Mouse (Mus musculus) hindbrain, embryonic 10.5 days (tissue): ENCODE data around the gene Fbxl17. TPM values are rescaled to one million over a fixed set of nuclear protein-coding genes. Genes with fewer than 3 reads are reported as not detected.

ENCODE experiments used
- DNase-seq: peaks from one replicate; pipeline ENCODE4 v3.0.0-alpha.2; 2017; ENCODE audit warnings: low spot score
- H3K27ac ChIP-seq: fragments of 300-500 bp; sonication (generic); 2 replicates; pipeline ENCODE4 v1.5.1; 2016; ENCODE audit warnings: mild to moderate bottlenecking, moderate library complexity
- H3K27me3 ChIP-seq: fragments of 300-500 bp; sonication (generic); 2 replicates; pipeline ENCODE4 v1.6.1; 2016; ENCODE audit warnings: mild to moderate bottlenecking; ENCODE audit not compliant: poor library complexity, insufficient read depth, severe bottlenecking
- H3K36me3 ChIP-seq: fragments of 300-500 bp; sonication (generic); 2 replicates; pipeline ENCODE4 v1.6.1; 2016; ENCODE audit warnings: mild to moderate bottlenecking, moderate library complexity
- H3K4me1 ChIP-seq: fragments of 300-500 bp; sonication (generic); replicated peaks from 2 replicates; pipeline ENCODE4 v1.6.1; 2016; ENCODE audit warnings: mild to moderate bottlenecking
- H3K4me3 ChIP-seq: fragments of 300-500 bp; sonication (generic); 2 replicates; pipeline ENCODE4 v1.5.1; 2016; ENCODE audit warnings: mild to moderate bottlenecking, moderate library complexity
- H3K9me3 ChIP-seq: fragments of 300-500 bp; sonication (generic); 2 replicates; pipeline ENCODE4 v1.6.1; 2016; ENCODE audit warnings: mild to moderate bottlenecking, moderate library complexity
- WGBS: fragments of 180-500 bp; shearing (Covaris S2); methylation state at CpG from one replicate; pipeline ENCODE4 v1.1.7; 2016; 5-methylcytosine and 5-hydroxymethylcytosine counted together
- polyA plus RNA-seq: library from polyadenylated mRNA; unstranded; fragments of >200 nt; fragmentation: Nextera tagmentation; extraction: Ambion mirVana; gene quantifications from 2 replicates; pipeline ENCODE4 v1.2.1, GENCODE M21; 2016

The Fbxl17 gene
- polyA plus RNA-seq, 1 experiment from 2014 or later = 3.7 TPM

DNA sequence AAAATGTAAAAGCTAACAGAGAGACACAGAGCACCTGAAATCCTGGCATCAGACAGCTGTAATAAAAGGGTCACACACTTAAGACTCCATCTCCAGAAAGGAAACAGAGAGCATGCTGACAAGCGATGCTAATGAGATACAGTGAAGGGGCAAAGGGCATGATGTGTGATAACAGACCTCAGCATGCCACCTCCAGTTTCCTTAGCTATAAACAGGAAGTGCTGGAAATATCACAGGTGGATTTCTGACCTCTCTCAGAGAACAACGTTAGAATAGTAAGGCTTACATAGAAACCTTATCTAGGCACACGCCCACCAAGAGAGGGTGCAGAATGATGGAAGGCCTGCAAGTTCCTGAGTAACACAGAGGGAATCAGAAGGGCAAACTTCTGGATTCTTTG is 88.3 kb downstream of the Fbxl17 start:
- DNase-seq = no peak
- peaks cover 9% of the 10 kb centered on the region; the same call in 1 of the 2 replicates for H3K36me3 ChIP-seq
- 75% methylated on average over 3 of the region's 3 CpGs for WGBS

DNA sequence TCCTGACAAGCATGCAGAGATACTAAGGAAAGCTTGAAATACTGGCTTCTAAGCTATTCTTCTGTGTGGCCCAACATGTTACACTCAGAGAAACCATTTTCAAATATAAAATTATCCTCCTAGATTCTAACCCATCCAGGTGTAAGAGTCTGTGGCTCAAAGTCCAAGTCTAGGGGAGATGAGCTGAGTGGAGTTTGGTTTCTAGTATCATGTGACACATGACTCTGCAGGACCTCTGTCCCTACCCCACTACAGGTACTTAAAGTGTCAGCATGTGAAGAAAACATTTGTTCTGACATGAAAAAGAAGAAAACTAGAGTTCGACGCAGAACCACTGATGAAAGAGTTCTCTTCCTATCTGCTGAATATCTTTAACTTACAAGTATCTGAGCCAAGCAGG is 89.7 kb downstream of the Fbxl17 start:
- H3K27ac ChIP-seq = no peak overlapping the region
- 89% methylated on average over 2 of the region's 2 CpGs for whole genome bisulfite sequencing
- 0 out of 2 replicates have a peak, but pooled peaks cover 5% of the 10 kb centered on the region for H3K9me3 ChIP-seq
- DNase-seq = no peak
- H3K4me3 ChIP-seq = no peak overlapping the region
- peaks cover 9% of the 10 kb centered on the region; the same call in 1 of the 2 replicates for H3K36me3 ChIP-seq
- H3K4me1 ChIP-seq = no peaks in the 10 kb centered on the region
- H3K27me3 ChIP-seq = no peaks in the 10 kb centered on the region

More for the DNA sequence above, 88.3 kb downstream of the Fbxl17 start:
- H3K4me1 ChIP-seq = no peaks in the 10 kb centered on the region
- 0 out of 2 replicates have a peak, but pooled peaks cover 5% of the 10 kb centered on the region for H3K9me3 ChIP-seq
- H3K27ac ChIP-seq = no peak overlapping the region
- H3K4me3 ChIP-seq = no peak overlapping the region
- no peaks in the 10 kb centered on the region for H3K27me3 ChIP-seq

DNA sequence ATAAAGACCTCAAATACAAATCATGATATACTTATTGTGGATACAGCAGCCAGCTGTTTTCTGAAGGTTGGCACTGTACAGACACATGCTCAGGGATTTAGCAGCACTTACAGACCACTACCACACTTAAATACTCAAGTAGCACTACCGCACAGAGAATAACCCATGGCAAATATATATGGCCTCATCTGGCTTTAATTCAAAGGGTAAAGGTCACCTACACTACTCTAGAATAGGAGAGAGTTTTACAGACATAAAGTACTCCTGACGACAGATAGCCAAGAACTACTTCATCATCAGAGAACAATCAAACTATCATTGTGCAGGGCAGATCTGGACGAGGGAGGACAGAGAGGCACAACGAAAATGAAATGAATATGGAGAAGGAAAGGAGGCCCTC is 93.9 kb downstream of the Fbxl17 start:
- no peaks in the 10 kb centered on the region for H3K9me3 ChIP-seq
- no peak overlapping the region for H3K4me3 ChIP-seq
- H3K36me3 ChIP-seq = no peaks in the 10 kb centered on the region
- H3K27me3 ChIP-seq = no peaks in the 10 kb centered on the region
- H3K27ac ChIP-seq = no peak overlapping the region
- 63% methylated on average over 4 of the region's 4 CpGs for WGBS
- H3K4me1 ChIP-seq = peaks cover 15% of the 10 kb centered on the region
- DNase-seq = no peak

DNA sequence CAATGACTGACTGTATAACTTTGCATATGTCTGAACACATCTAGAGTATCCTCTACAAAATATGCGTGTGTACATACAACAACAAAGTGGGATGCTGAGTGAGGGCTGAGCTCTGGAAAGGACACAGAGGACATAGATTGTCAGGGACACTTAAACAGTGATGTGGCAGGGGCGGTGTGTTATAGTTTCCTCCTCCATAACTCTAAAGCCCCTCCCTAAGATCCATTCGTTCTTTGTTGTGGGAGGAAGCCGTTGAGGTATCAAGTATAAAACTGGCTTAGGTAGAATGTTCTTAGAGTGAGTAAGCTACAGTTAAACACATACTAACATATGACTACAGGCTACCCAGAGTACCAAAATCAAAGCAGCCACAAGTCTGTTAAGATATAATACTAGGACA is 94.3 kb downstream of the Fbxl17 start:
- WGBS = 88% methylated on average over 4 of the region's 4 CpGs

DNA sequence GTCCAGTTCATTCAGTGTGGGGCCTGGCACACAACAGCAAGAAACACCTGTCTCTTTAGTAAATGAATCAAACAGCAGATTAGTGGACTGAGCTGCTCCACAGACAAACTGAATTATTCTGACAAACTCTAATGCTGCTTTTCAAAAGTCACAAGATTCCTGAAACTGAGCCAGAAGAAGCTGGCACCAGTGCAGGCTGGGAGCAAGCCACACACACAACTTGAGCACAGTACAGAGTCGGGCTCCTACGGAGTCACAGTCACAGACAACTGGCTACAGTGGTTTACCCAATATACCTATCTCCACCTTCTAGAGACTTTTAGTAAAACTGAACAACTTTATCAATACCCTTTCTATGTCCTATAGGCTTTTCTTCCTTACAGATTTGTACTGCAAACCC is 94.8 kb downstream of the Fbxl17 start:
- Histone ChIP-seq H3K4me3 (no peak overlapping the region), H3K9me3 (no peaks in the 10 kb centered on the region), H3K4me1 (peaks cover 15% of the 10 kb centered on the region), H3K27ac (no peak overlapping the region), H3K36me3 (no peaks in the 10 kb centered on the region), H3K27me3 (no peaks in the 10 kb centered on the region)
- 89% methylated on average over 2 of the region's 2 CpGs for WGBS
- DNase-seq = no peak

More for the DNA sequence above, 94.3 kb downstream of the Fbxl17 start:
- peaks cover 15% of the 10 kb centered on the region for H3K4me1 ChIP-seq
- no peak overlapping the region for H3K27ac ChIP-seq
- no peaks in the 10 kb centered on the region for H3K9me3 ChIP-seq
- H3K27me3 ChIP-seq = no peaks in the 10 kb centered on the region
- H3K36me3 ChIP-seq = no peaks in the 10 kb centered on the region
- DNase-seq = no peak
- no peak overlapping the region for H3K4me3 ChIP-seq

DNA sequence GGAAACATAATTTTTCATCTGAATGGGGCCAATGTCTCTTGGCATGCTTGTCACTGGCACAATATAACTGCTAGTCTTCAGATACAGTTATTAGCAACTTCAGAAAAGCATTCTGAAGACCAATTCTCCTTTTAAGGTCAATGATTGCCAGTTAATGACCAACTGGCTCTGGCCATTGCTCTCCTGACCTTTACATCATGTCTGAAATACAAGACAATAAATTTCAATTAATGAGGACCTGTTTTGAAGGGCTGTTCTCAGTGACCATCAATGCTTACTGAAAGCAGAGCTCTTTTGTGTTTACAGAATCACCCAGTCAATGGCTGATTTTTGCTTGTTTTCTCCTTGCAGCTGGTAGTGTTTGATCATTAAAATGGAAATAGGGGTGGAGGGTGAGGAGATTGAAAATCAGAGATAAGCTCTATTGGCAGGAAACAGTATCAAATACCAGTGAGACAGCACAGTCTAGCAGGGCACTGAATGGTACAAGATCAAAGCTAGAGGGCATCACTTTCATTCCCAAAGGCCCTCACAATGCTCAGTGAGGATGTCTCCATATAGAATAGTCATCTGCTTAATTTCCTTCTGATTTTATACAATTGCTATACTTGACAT is 95.9 kb downstream of the Fbxl17 start:
- Histone ChIP-seq H3K27me3 (no peaks in the 10 kb centered on the region), H3K36me3 (no peaks in the 10 kb centered on the region), H3K4me3 (no peak overlapping the region), H3K27ac (no peak overlapping the region), H3K4me1 (peaks cover 15% of the 10 kb centered on the region), H3K9me3 (no peaks in the 10 kb centered on the region)
- DNase-seq = no peak

DNA sequence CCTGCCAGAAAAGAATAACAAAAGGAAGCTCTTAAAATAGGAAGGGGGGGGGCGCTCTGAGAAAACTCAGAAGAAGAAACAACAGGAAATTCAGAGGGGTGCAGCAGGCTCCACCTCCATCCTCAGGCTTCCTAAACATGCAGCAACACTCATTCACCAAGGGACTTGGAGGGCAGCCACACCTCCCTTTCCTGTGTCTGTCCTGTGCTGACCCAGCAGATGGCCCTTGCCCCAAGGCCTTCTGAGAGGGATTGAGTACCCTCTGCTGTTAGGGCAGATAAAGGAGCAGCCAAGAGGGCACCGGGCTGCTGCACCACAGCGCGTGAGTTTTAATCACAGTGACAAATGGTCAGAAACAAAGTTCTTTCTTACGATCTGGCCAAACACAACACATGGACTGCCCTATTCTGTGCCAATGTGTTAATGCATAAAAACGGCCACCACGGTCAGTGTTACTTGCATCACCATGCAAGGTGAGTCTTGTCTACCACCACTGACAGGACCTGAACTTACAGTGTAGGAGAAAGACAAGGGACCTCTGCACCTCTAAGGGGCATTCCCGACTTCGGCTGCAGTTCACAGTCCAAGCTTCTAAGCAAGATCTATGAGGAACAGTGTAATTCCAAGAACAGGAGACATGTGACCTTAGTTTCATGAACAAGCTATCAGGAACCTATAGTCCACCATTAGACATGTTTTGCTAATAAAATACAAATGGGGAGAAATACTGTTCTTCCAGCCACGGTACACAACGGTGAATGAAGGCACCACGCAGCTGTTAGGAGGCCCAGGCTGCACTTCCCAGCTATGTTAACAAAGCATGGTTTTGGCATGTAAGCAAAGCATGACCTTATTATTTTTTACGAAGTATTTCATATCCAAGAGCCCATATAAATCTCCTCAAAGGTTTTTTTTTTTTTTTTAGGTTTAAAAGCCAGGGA is 96.8 kb downstream of the Fbxl17 start:
- Histone ChIP-seq H3K27ac (no peak overlapping the region), H3K27me3 (no peaks in the 10 kb centered on the region), H3K4me1 (peaks cover 15% of the 10 kb centered on the region), H3K36me3 (no peaks in the 10 kb centered on the region), H3K9me3 (no peaks in the 10 kb centered on the region), H3K4me3 (no peak overlapping the region)
- 78% methylated on average over 13 of the region's 13 CpGs for WGBS
- no peak for DNase-seq

- H3K27me3 ChIP-seq = no peaks in the 10 kb centered on the region
- H3K9me3 ChIP-seq = no peaks in the 10 kb centered on the region
- H3K27ac ChIP-seq = no peak overlapping the region
- 68% methylated on average over 3 of the region's 3 CpGs for WGBS
- no peaks in the 10 kb centered on the region for H3K36me3 ChIP-seq
- H3K4me1 ChIP-seq = peaks cover 15% of the 10 kb centered on the region
- DNase-seq = no peak
- H3K4me3 ChIP-seq = no peak overlapping the region
Observed at GRCm38 (mm10) chr17:63402170-63402569, 97.6 kb downstream of the Fbxl17 start.

DNA sequence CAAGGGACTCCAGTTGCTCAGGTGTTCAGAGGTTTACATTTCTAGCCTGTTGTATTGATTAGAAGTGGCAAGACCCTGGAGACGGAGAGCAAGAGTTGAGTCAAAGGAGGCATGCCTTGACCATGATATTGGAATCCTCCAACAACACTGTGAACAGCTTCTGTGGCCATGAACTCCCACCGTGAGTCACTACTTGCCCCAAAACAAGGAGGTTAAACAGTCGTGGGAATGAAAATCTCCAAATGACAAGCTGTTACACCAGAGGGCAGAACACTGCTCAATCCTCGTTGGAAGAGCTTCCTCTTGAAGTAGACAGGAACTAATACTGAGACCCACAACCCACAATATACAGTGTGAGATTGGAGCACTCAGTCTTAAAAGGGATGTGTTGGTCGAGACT is 99.2 kb downstream of the Fbxl17 start:
- Histone ChIP-seq H3K9me3 (no peaks in the 10 kb centered on the region), H3K27ac (no peak overlapping the region), H3K4me1 (peaks cover 15% of the 10 kb centered on the region), H3K36me3 (no peaks in the 10 kb centered on the region), H3K4me3 (no peak overlapping the region), H3K27me3 (no peaks in the 10 kb centered on the region)
- no peak for DNase-seq
- 84% methylated on average over 5 of the region's 5 CpGs for WGBS

DNA sequence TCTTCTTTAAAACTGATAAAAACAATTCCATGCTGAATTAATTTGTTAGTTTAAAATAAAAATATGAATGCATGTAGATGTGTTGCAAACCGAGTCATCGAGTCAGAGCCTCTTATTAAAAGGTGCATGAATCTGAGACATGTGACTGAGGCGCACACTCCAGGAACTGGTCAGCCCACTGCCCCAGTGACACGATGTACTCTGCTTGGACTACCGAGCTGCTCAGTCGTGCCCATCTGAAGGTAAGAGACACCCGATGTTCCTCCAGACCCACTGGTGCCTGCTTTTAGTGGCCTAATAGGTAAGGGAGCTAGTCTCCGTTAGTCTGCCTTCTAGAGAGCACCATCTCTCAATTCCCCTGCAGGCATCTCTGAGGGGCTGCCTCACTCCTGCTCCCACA is 100.0 kb downstream of the Fbxl17 start:
- no peaks in the 10 kb centered on the region for H3K36me3 ChIP-seq
- WGBS = 92% methylated on average over 8 of the region's 8 CpGs
- peaks cover 15% of the 10 kb centered on the region for H3K4me1 ChIP-seq
- no peaks in the 10 kb centered on the region for H3K9me3 ChIP-seq
- no peaks in the 10 kb centered on the region for H3K27me3 ChIP-seq
- no peak for DNase-seq
- H3K27ac ChIP-seq = no peak overlapping the region
- no peak overlapping the region for H3K4me3 ChIP-seq

GRCm38 (mm10) chr17:63391506-63391905 is 108.3 kb downstream of the Fbxl17 start:
- Histone ChIP-seq H3K4me3 (no peak overlapping the region), H3K27me3 (no peaks in the 10 kb centered on the region), H3K36me3 (no peaks in the 10 kb centered on the region), H3K9me3 (no peaks in the 10 kb centered on the region), H3K4me1 (no peaks in the 10 kb centered on the region), H3K27ac (no peak overlapping the region)
- no peak for DNase-seq
- WGBS = 93% methylated on average over 4 of the region's 4 CpGs

DNA sequence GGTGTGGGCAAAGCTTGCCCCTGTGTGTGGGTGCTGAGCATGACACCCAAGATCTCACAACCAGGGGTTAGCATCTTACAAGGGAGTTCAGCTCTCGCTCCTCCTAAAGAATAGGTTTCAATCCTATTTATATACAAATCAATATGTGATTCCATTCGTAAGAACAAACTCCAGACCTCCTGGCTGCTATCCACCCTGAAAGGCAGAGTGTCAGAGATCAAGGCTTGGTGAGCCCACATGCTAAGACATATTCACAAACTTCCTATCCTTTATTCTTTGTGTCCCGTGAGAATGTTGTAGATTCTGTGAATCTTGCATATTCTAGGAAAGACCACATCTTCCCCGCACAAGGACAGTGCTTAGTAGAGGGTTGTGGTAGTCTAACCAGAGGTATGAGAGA is 108.9 kb downstream of the Fbxl17 start:
- Histone ChIP-seq H3K27ac (no peak overlapping the region), H3K4me3 (no peak overlapping the region), H3K36me3 (no peaks in the 10 kb centered on the region), H3K4me1 (no peaks in the 10 kb centered on the region), H3K9me3 (no peaks in the 10 kb centered on the region), H3K27me3 (no peaks in the 10 kb centered on the region)
- no peak for DNase-seq
- WGBS = 74% methylated on average over 4 of the region's 4 CpGs

DNA sequence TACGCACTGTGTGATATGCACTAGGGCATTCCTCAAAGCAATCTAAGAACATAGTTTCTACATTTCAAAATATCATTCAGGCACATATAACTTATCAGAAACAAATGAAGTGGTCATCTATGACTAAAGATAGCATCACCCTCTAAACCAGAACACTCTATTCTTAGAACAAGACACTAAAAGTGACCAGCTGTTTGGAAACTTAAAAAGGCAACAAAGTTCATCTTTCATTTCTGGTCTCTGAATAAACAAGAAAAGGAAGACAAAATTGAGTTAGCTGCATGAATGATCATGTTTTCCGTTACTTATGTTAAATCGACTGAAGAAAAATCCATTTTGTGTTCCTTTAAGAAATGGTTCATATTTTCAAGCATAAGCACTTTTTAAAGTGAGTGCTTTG is 128.8 kb downstream of the Fbxl17 start:
- Histone ChIP-seq H3K27ac (no peak overlapping the region), H3K4me1 (peaks cover 10% of the 10 kb centered on the region), H3K36me3 (peaks cover 5% of the 10 kb centered on the region; the same call in 1 of the 2 replicates), H3K9me3 (peaks cover 5% of the 10 kb centered on the region; the same call in 1 of the 2 replicates), H3K27me3 (no peaks in the 10 kb centered on the region), H3K4me3 (no peak overlapping the region)
- no peak for DNase-seq
- 79% methylated on average over 3 of the region's 3 CpGs for WGBS
